Mouse (Mus musculus): ENCODE data around the gene Btd.

GRCm38 (mm10) chr14:31680656-31681055 lies 39.8 kb downstream of the Btd start:
- TF ChIP-seq POLR2A (IDR thresholded peaks at IDR 0.05; ENCODE audit: low read depth, low read length) (no peak), CTCF (IDR thresholded peaks at IDR 0.05; ENCODE audit: borderline replicate concordance, insufficient read depth, low read length) (no peak)

Data from embryonic fibroblast, embryonic 13.5 days (primary cell).